Mouse (Mus musculus) left cerebral cortex, postnatal 14 days (tissue): ENCODE results near the gene Synj2. TPM values are rescaled to one million over a fixed set of nuclear protein-coding genes. Genes with fewer than 3 reads are reported as not detected.
"Not testable (repeated sequence)": the region's sequence is repeated elsewhere in the genome, so short reads cannot be mapped to it uniquely, and the experiment has no call there.

Experiments
- DNase-seq, 2 experiments: peaks; one replicate each; pipeline ENCODE4 v3.0.0; 2021 to 2022; ENCODE audit warnings: low spot score in 2 of 2, mixed read lengths in 1 of 2
- intact Hi-C: fragments of 180-260 bp; cut with DNase I; formaldehyde crosslinking; loops from one replicate; pipeline ENCODE4 v1.15.1; 2025
- total RNA-seq, 2 experiments: library from RNA; stranded (reverse); gene quantifications; 2 replicates each; pipeline ENCODE4 v1.2.3; 2021

Synj2 gene
- total RNA-seq, 2 experiments from 2014 or later = 60.1 to 64.4 TPM

- intact Hi-C loops = loop anchor here (2.0 to 10.0 kb wide), 2 partner anchors 75 to 221 kb away; partner anchors contain the start of gene Synj2
- DNase-seq = no peak
Observed at GRCm38 (mm10) chr17:6016213-6016780, 75.2 kb downstream of the Synj2 start.

- intact Hi-C loops = loop anchor here (2.0 to 10.0 kb wide), 2 partner anchors 76 to 222 kb away; partner anchors contain the start of gene Synj2
- DNase-seq = no peak
Observed at GRCm38 (mm10) chr17:6017268-6017667, 76.2 kb downstream of the Synj2 start.

- DNase-seq = no peak
- intact Hi-C loops = loop anchor here (10.0 kb wide), 1 partner anchor 224 kb away; no protein-coding TSS in a partner anchor
Observed at GRCm38 (mm10) chr17:6018348-6018747, 77.3 kb downstream of the Synj2 start.

GRCm38 (mm10) chr17:6019776-6020175 is 78.7 kb downstream of the Synj2 start:
- DNase-seq = peak; percentile 39 to 56
- intact Hi-C loops = loop anchor here (10.0 kb wide), 1 partner anchor 225 kb away; no protein-coding TSS in a partner anchor

- intact Hi-C loops = no loop called here
- no peak for DNase-seq
Observed at GRCm38 (mm10) chr17:6020636-6021035, 79.6 kb downstream of the Synj2 start.

GRCm38 (mm10) chr17:6021374-6021789 is 80.3 kb downstream of the Synj2 start:
- intact Hi-C loops, DNase-seq: not testable (repeated sequence)

GRCm38 (mm10) chr17:6025831-6026230 is 84.8 kb downstream of the Synj2 start:
- no peak for DNase-seq
- intact Hi-C loops = no loop called here

GRCm38 (mm10) chr17:6035661-6036060 is 94.6 kb downstream of the Synj2 start:
- no peak for DNase-seq
- intact Hi-C loops = no loop called here

GRCm38 (mm10) chr17:6036458-6036857 is 95.4 kb downstream of the Synj2 start:
- DNase-seq = no peak
- intact Hi-C loops = no loop called here

GRCm38 (mm10) chr17:6036872-6037271 is 95.8 kb downstream of the Synj2 start:
- no peak for DNase-seq
- intact Hi-C loops = no loop called here

- intact Hi-C loops = no loop called here
- no peak for DNase-seq
Observed at GRCm38 (mm10) chr17:6037507-6037906, 96.4 kb downstream of the Synj2 start.

- intact Hi-C loops = no loop called here
- no peak for DNase-seq
Observed at GRCm38 (mm10) chr17:6052801-6053200, 111.7 kb downstream of the Synj2 start.

GRCm38 (mm10) chr17:6054934-6055355 is 113.9 kb downstream of the Synj2 start:
- intact Hi-C loops = no loop called here
- peak; percentile 65 to 78 for DNase-seq

- intact Hi-C loops = no loop called here
- no peak for DNase-seq
Observed at GRCm38 (mm10) chr17:6062793-6063192, 121.7 kb downstream of the Synj2 start.

GRCm38 (mm10) chr17:6063532-6063931 is 122.5 kb downstream of the Synj2 start:
- intact Hi-C loops = no loop called here
- DNase-seq = no peak

- intact Hi-C loops = no loop called here
- DNase-seq = no peak
Observed at GRCm38 (mm10) chr17:6066021-6066420, 124.9 kb downstream of the Synj2 start.

- DNase-seq = no peak
- intact Hi-C loops = no loop called here
Observed at GRCm38 (mm10) chr17:6067613-6068012, 126.5 kb downstream of the Synj2 start.

GRCm38 (mm10) chr17:6069866-6070265 is 128.8 kb downstream of the Synj2 start:
- intact Hi-C loops = no loop called here
- no peak for DNase-seq

GRCm38 (mm10) chr17:6073405-6073804 is 132.3 kb downstream of the Synj2 start:
- intact Hi-C loops = no loop called here
- DNase-seq = no peak

- peak; percentile 97 to 99 for DNase-seq
- intact Hi-C loops = no loop called here
Observed at GRCm38 (mm10) chr17:6079287-6080122, 138.4 kb downstream of the Synj2 start, which contains the start of the genes Serac1 and Gtf2h5. Gene Serac1 (minus strand): TSS chr17:6079741. Gene Gtf2h5 (plus strand): TSS chr17:6079786.
